In genomic region chr13:103149415-103149814, GRCm38 (mm10) we compare ENCODE assay signal across 22 mouse cellular contexts.
DNase-seq lines count a peak whose midpoint lies in the region; ATAC-seq and TF ChIP-seq lines count a peak whose summit lies in the region.
"Had no signal": no experiment of that assay in that cellular context is flagged by ENCODE, and none has a peak within 500 bp of the region (broad histone marks: within the 10 kb centered on the region; RNA-seq: fewer than 3 reads in every experiment).

No protein-coding gene starts in this region.

- no peak overlapping the region for H3K4me3 ChIP-seq in hindbrain, embryonic 12.5 days
- no peak overlapping the region for H3K4me3 ChIP-seq in hindbrain, postnatal 0 days (ENCODE audit: low read length)
- no peak overlapping the region for H3K4me3 ChIP-seq in hindbrain, embryonic 14.5 days (replicated peaks; ENCODE audit: low read length)
- H3K4me3 ChIP-seq in hindbrain, embryonic 16.5 days (ENCODE audit: low read length): no peak overlapping the region
- H3K4me3 ChIP-seq in midbrain, embryonic 13.5 days (replicated peaks): no peak overlapping the region
- H3K4me3 ChIP-seq in midbrain, embryonic 11.5 days (ENCODE audit: low read depth, low read length): no peak overlapping the region
- H3K4me3 ChIP-seq: embryonic facial prominence, embryonic 13.5 days; embryonic facial prominence, embryonic 15.5 days; erythroblast, embryonic 14.5 days; forebrain, embryonic 10.5 days; forebrain, embryonic 12.5 days had no signal

- no peak overlapping the region for H3K9ac ChIP-seq in hindbrain, embryonic 12.5 days
- H3K9ac ChIP-seq in hindbrain, postnatal 0 days (replicated peaks; ENCODE audit: low read length): no peak overlapping the region
- H3K9ac ChIP-seq in hindbrain, embryonic 14.5 days: no peak overlapping the region
- H3K9ac ChIP-seq in hindbrain, embryonic 16.5 days (ENCODE audit: low read depth, low read length): no peak overlapping the region
- H3K9ac ChIP-seq in midbrain, embryonic 13.5 days (replicated peaks): no peak overlapping the region
- no peak overlapping the region for H3K9ac ChIP-seq in midbrain, embryonic 11.5 days (ENCODE audit: low read length)
- H3K9ac ChIP-seq: embryonic facial prominence, embryonic 13.5 days; embryonic facial prominence, embryonic 15.5 days; forebrain, embryonic 12.5 days had no signal

- H3K27ac ChIP-seq in hindbrain, embryonic 12.5 days: 0 out of 2 replicates have a peak overlapping the region, but pooled peaks have one; percentile 4
- H3K27ac ChIP-seq in hindbrain, postnatal 0 days: no peak overlapping the region
- H3K27ac ChIP-seq in hindbrain, embryonic 14.5 days: 0 out of 2 replicates have a peak overlapping the region, but pooled peaks have one; percentile 26
- H3K27ac ChIP-seq in hindbrain, embryonic 16.5 days (ENCODE audit: low read depth, low read length): no peak overlapping the region
- no peak overlapping the region for H3K27ac ChIP-seq in midbrain, embryonic 13.5 days
- no peak overlapping the region for H3K27ac ChIP-seq in midbrain, embryonic 11.5 days (ENCODE audit: low read depth, low read length)
- H3K27ac ChIP-seq: embryonic facial prominence, embryonic 13.5 days; embryonic facial prominence, embryonic 15.5 days; forebrain, embryonic 10.5 days; forebrain, embryonic 12.5 days had no signal

- no peaks in the 10 kb centered on the region for H3K27me3 ChIP-seq in hindbrain, embryonic 12.5 days
- no peaks in the 10 kb centered on the region for H3K27me3 ChIP-seq in hindbrain, postnatal 0 days (ENCODE audit: insufficient read depth, low read length)
- no peaks in the 10 kb centered on the region for H3K27me3 ChIP-seq in hindbrain, embryonic 14.5 days (ENCODE audit: control insufficient read depth, insufficient read depth, low read length)
- H3K27me3 ChIP-seq in hindbrain, embryonic 16.5 days (replicated peaks; ENCODE audit: control insufficient read depth, insufficient read depth, low read length): no peaks in the 10 kb centered on the region
- H3K27me3 ChIP-seq in midbrain, embryonic 13.5 days: no peaks in the 10 kb centered on the region
- H3K27me3 ChIP-seq in midbrain, embryonic 11.5 days (ENCODE audit: control insufficient read depth, insufficient read depth, low read length): no peaks in the 10 kb centered on the region
- H3K27me3 ChIP-seq: embryonic facial prominence, embryonic 13.5 days; embryonic facial prominence, embryonic 15.5 days; forebrain, embryonic 12.5 days had no signal

- H3K36me3 ChIP-seq in hindbrain, embryonic 12.5 days: no peaks in the 10 kb centered on the region
- H3K36me3 ChIP-seq in hindbrain, postnatal 0 days (ENCODE audit: insufficient read depth, low read length): no peaks in the 10 kb centered on the region
- no peaks in the 10 kb centered on the region for H3K36me3 ChIP-seq in hindbrain, embryonic 14.5 days (replicated peaks; ENCODE audit: control insufficient read depth, insufficient read depth)
- H3K36me3 ChIP-seq in hindbrain, embryonic 16.5 days (ENCODE audit: control insufficient read depth, insufficient read depth, low read length): no peaks in the 10 kb centered on the region
- H3K36me3 ChIP-seq in midbrain, embryonic 13.5 days: no peaks in the 10 kb centered on the region
- H3K36me3 ChIP-seq in midbrain, embryonic 11.5 days (ENCODE audit: control insufficient read depth, insufficient read depth, low read length): no peaks in the 10 kb centered on the region
- H3K36me3 ChIP-seq: embryonic facial prominence, embryonic 13.5 days; embryonic facial prominence, embryonic 15.5 days; forebrain, embryonic 10.5 days; forebrain, embryonic 12.5 days had no signal

- TF ChIP-seq CTCF in hindbrain, postnatal 0 days (IDR thresholded peaks at IDR 0.05; ENCODE audit: low read depth): no peak

- peaks cover 15% of the 10 kb centered on the region for H3K4me1 ChIP-seq in hindbrain, embryonic 12.5 days
- H3K4me1 ChIP-seq in hindbrain, postnatal 0 days (ENCODE audit: insufficient read depth, low read length): no peaks in the 10 kb centered on the region
- no peaks in the 10 kb centered on the region for H3K4me1 ChIP-seq in hindbrain, embryonic 14.5 days (replicated peaks; ENCODE audit: control insufficient read depth, insufficient read depth, low read length)
- no peaks in the 10 kb centered on the region for H3K4me1 ChIP-seq in hindbrain, embryonic 16.5 days (ENCODE audit: control insufficient read depth, insufficient read depth, low read depth, low read length)
- H3K4me1 ChIP-seq in midbrain, embryonic 13.5 days (replicated peaks): peaks cover 11% of the 10 kb centered on the region; the same call in 1 of the 2 replicates
- H3K4me1 ChIP-seq in midbrain, embryonic 11.5 days (ENCODE audit: control insufficient read depth, insufficient read depth, low read length): 0 out of 2 replicates have a peak, but pooled peaks cover 2% of the 10 kb centered on the region
- H3K4me1 ChIP-seq: embryonic facial prominence, embryonic 13.5 days; embryonic facial prominence, embryonic 15.5 days had no signal

- WGBS in hindbrain, embryonic 12.5 days: 83% methylated on average over 7 of the region's 7 CpGs
- 84% methylated on average over 7 of the region's 7 CpGs for WGBS in hindbrain, postnatal 0 days
- 69% methylated on average over 7 of the region's 7 CpGs for WGBS in hindbrain, embryonic 14.5 days
- WGBS in hindbrain, embryonic 16.5 days: 80% methylated on average over 7 of the region's 7 CpGs
- 79% methylated on average over 7 of the region's 7 CpGs for WGBS in midbrain, embryonic 13.5 days
- WGBS in midbrain, embryonic 11.5 days: 90% methylated on average over 7 of the region's 7 CpGs

- no peaks in the 10 kb centered on the region for H3K9me3 ChIP-seq in hindbrain, embryonic 12.5 days (replicated peaks)
- H3K9me3 ChIP-seq in hindbrain, postnatal 0 days (ENCODE audit: low read length): no peaks in the 10 kb centered on the region
- no peaks in the 10 kb centered on the region for H3K9me3 ChIP-seq in hindbrain, embryonic 14.5 days (ENCODE audit: control insufficient read depth, low read length)
- H3K9me3 ChIP-seq in hindbrain, embryonic 16.5 days (ENCODE audit: control insufficient read depth, low read length): no peaks in the 10 kb centered on the region
- no peaks in the 10 kb centered on the region for H3K9me3 ChIP-seq in midbrain, embryonic 13.5 days
- H3K9me3 ChIP-seq in midbrain, embryonic 11.5 days (ENCODE audit: control insufficient read depth, low read length): no peaks in the 10 kb centered on the region
- H3K9me3 ChIP-seq: embryonic facial prominence, embryonic 13.5 days; embryonic facial prominence, embryonic 15.5 days; forebrain, embryonic 10.5 days; forebrain, embryonic 12.5 days had no signal

- no peak for ATAC-seq in hindbrain, embryonic 12.5 days (ENCODE audit: low FRiP score)
- no peak for ATAC-seq in hindbrain, postnatal 0 days
- no peak for ATAC-seq in hindbrain, embryonic 14.5 days (ENCODE audit: low FRiP score)
- ATAC-seq in hindbrain, embryonic 16.5 days: no peak; the same call in 1 of the 2 replicates
- ATAC-seq in midbrain, embryonic 13.5 days: 0 out of 2 replicates have a peak, but pooled peaks have one; percentile 59
- no peak for ATAC-seq in midbrain, embryonic 11.5 days (ENCODE audit: low FRiP score)
- ATAC-seq: forebrain, embryonic 14.5 days had no signal

- DNase-seq in hindbrain, postnatal 0 days (ENCODE audit: low spot score): no peak
- DNase-seq in hindbrain, embryonic 14.5 days (ENCODE audit: low spot score): no peak
- DNase-seq in midbrain, embryonic 11.5 days (ENCODE audit: low spot score, missing footprints): no peak
- DNase-seq: adrenal gland, adult 2 months; adrenal gland, postnatal 10 days; adrenal gland, postnatal 25 days; cerebellum, adult 11 months; cerebellum, adult 18-20 months; cerebellum, adult 8-10 months; cerebellum, adult 9-11 months; cerebellum, postnatal 14 days; cerebellum, postnatal 36 days; embryo, embryonic 11 days had no signal

- no peak overlapping the region for H3K4me2 ChIP-seq in hindbrain, embryonic 12.5 days (replicated peaks)
- no peak overlapping the region for H3K4me2 ChIP-seq in hindbrain, postnatal 0 days (ENCODE audit: low read depth, low read length)
- H3K4me2 ChIP-seq in hindbrain, embryonic 14.5 days (replicated peaks): no peak overlapping the region
- H3K4me2 ChIP-seq in hindbrain, embryonic 16.5 days (ENCODE audit: low read length): no peak overlapping the region
- H3K4me2 ChIP-seq in midbrain, embryonic 13.5 days (replicated peaks): no peak overlapping the region
- no peak overlapping the region for H3K4me2 ChIP-seq in midbrain, embryonic 11.5 days
- H3K4me2 ChIP-seq: embryonic facial prominence, embryonic 13.5 days; embryonic facial prominence, embryonic 15.5 days; forebrain, embryonic 12.5 days had no signal

Comparison
In these comparisons a context has a peak if more than half of its experiments do, and no peak if none do; other contexts are left out.
1. H3K27ac ChIP-seq: peak in hindbrain, embryonic 12.5 days (single experiment) and hindbrain, embryonic 14.5 days (single experiment); none in hindbrain, postnatal 0 days (single experiment), hindbrain, embryonic 16.5 days (single experiment), midbrain, embryonic 13.5 days (single experiment) and midbrain, embryonic 11.5 days (single experiment).